Mouse (Mus musculus): Measurements from ENCODE around the gene Pbx1. TPM values are rescaled to one million over a fixed set of nuclear protein-coding genes. Genes with fewer than 3 reads are reported as not detected.

Pbx1 gene
- polyA plus RNA-seq, 1 experiment from 2014 or later, result 47.8 TPM

GRCm38 (mm10) chr1:168382106-168382822, 49.8 kb downstream of the Pbx1 start:
- no peak overlapping the region for H3K4me2 ChIP-seq (ENCODE audit: low read depth, low read length)
- H3K27ac ChIP-seq (ENCODE audit: low read depth, low read length), result no peak overlapping the region
- H3K9ac ChIP-seq (replicated peaks; ENCODE audit: low read depth, low read length), result no peak overlapping the region
- H3K4me3 ChIP-seq (ENCODE audit: low read depth, low read length), result no peak overlapping the region
- no peaks in the 10 kb centered on the region for H3K27me3 ChIP-seq (ENCODE audit: control insufficient read depth, insufficient read depth, low read length)
- 34% methylated on average over 9 of the region's 9 CpGs for WGBS
- no peaks in the 10 kb centered on the region for H3K9me3 ChIP-seq (ENCODE audit: control insufficient read depth, low read length)
- ATAC-seq (ENCODE audit: low read depth), result no peak
- H3K36me3 ChIP-seq (ENCODE audit: control insufficient read depth, insufficient read depth, low read length), result no peaks in the 10 kb centered on the region
- peaks cover 36% of the 10 kb centered on the region for H3K4me1 ChIP-seq (ENCODE audit: control insufficient read depth, insufficient read depth, low read length)

- no peak overlapping the region for H3K4me2 ChIP-seq (ENCODE audit: low read depth, low read length)
- 70% methylated on average over 4 of the region's 4 CpGs for WGBS
- H3K4me1 ChIP-seq (ENCODE audit: control insufficient read depth, insufficient read depth, low read length), result peaks cover 36% of the 10 kb centered on the region
These were observed 50.6 kb downstream of the Pbx1 start for GRCm38 (mm10) chr1:168381451-168381850.

GRCm38 (mm10) chr1:168380241-168380770, 51.8 kb downstream of the Pbx1 start:
- Histone ChIP-seq H3K4me1 (ENCODE audit: control insufficient read depth, insufficient read depth, low read length) (peaks cover 36% of the 10 kb centered on the region), H3K36me3 (ENCODE audit: control insufficient read depth, insufficient read depth, low read length) (no peaks in the 10 kb centered on the region), H3K27ac (ENCODE audit: low read depth, low read length) (no peak overlapping the region), H3K9me3 (ENCODE audit: control insufficient read depth, low read length) (no peaks in the 10 kb centered on the region), H3K4me2 (ENCODE audit: low read depth, low read length) (no peak overlapping the region), H3K27me3 (ENCODE audit: control insufficient read depth, insufficient read depth, low read length) (no peaks in the 10 kb centered on the region), H3K9ac (replicated peaks; ENCODE audit: low read depth, low read length) (no peak overlapping the region), H3K4me3 (ENCODE audit: low read depth, low read length) (no peak overlapping the region)
- 30% methylated on average over 9 of the region's 9 CpGs for WGBS
- ATAC-seq (ENCODE audit: low read depth), result peak; percentile 28; the same call in 1 of the 2 replicates

More at GRCm38 (mm10) chr1:168381451-168381850, 50.6 kb downstream of the Pbx1 start:
- Histone ChIP-seq H3K27ac (ENCODE audit: low read depth, low read length) (no peak overlapping the region), H3K9ac (replicated peaks; ENCODE audit: low read depth, low read length) (no peak overlapping the region), H3K4me3 (ENCODE audit: low read depth, low read length) (no peak overlapping the region), H3K9me3 (ENCODE audit: control insufficient read depth, low read length) (no peaks in the 10 kb centered on the region), H3K36me3 (ENCODE audit: control insufficient read depth, insufficient read depth, low read length) (no peaks in the 10 kb centered on the region), H3K27me3 (ENCODE audit: control insufficient read depth, insufficient read depth, low read length) (no peaks in the 10 kb centered on the region)
- no peak for ATAC-seq (ENCODE audit: low read depth)

- Histone ChIP-seq H3K4me1 (ENCODE audit: control insufficient read depth, insufficient read depth, low read length) (peaks cover 20% of the 10 kb centered on the region), H3K9ac (replicated peaks; ENCODE audit: low read depth, low read length) (no peak overlapping the region), H3K36me3 (ENCODE audit: control insufficient read depth, insufficient read depth, low read length) (no peaks in the 10 kb centered on the region), H3K27me3 (ENCODE audit: control insufficient read depth, insufficient read depth, low read length) (no peaks in the 10 kb centered on the region), H3K4me2 (ENCODE audit: low read depth, low read length) (no peak overlapping the region), H3K9me3 (ENCODE audit: control insufficient read depth, low read length) (no peaks in the 10 kb centered on the region), H3K4me3 (ENCODE audit: low read depth, low read length) (no peak overlapping the region), H3K27ac (ENCODE audit: low read depth, low read length) (no peak overlapping the region)
- ATAC-seq (ENCODE audit: low read depth), result no peak
- 24% methylated on average over 6 of the region's 6 CpGs for WGBS
These were observed 54.4 kb downstream of the Pbx1 start for GRCm38 (mm10) chr1:168377650-168378049.

- H3K9me3 ChIP-seq (ENCODE audit: control insufficient read depth, low read length), result no peaks in the 10 kb centered on the region
- no peak overlapping the region for H3K27ac ChIP-seq (ENCODE audit: low read depth, low read length)
- WGBS, result 57% methylated on average over 3 of the region's 3 CpGs
- H3K27me3 ChIP-seq (ENCODE audit: control insufficient read depth, insufficient read depth, low read length), result no peaks in the 10 kb centered on the region
- no peak overlapping the region for H3K9ac ChIP-seq (replicated peaks; ENCODE audit: low read depth, low read length)
- H3K4me3 ChIP-seq (ENCODE audit: low read depth, low read length), result no peak overlapping the region
- peaks cover 12% of the 10 kb centered on the region for H3K4me1 ChIP-seq (ENCODE audit: control insufficient read depth, insufficient read depth, low read length)
- no peak for ATAC-seq (ENCODE audit: low read depth)
- no peak overlapping the region for H3K4me2 ChIP-seq (ENCODE audit: low read depth, low read length)
- H3K36me3 ChIP-seq (ENCODE audit: control insufficient read depth, insufficient read depth, low read length), result no peaks in the 10 kb centered on the region
These were observed 55.7 kb downstream of the Pbx1 start for GRCm38 (mm10) chr1:168376330-168376729.

GRCm38 (mm10) chr1:168374953-168375600, 57.0 kb downstream of the Pbx1 start:
- Histone ChIP-seq H3K4me2 (ENCODE audit: low read depth, low read length) (no peak overlapping the region), H3K4me3 (ENCODE audit: low read depth, low read length) (no peak overlapping the region), H3K27ac (ENCODE audit: low read depth, low read length) (no peak overlapping the region), H3K27me3 (ENCODE audit: control insufficient read depth, insufficient read depth, low read length) (no peaks in the 10 kb centered on the region), H3K9me3 (ENCODE audit: control insufficient read depth, low read length) (no peaks in the 10 kb centered on the region), H3K36me3 (ENCODE audit: control insufficient read depth, insufficient read depth, low read length) (no peaks in the 10 kb centered on the region), H3K9ac (replicated peaks; ENCODE audit: low read depth, low read length) (no peak overlapping the region), H3K4me1 (ENCODE audit: control insufficient read depth, insufficient read depth, low read length) (peaks cover 4% of the 10 kb centered on the region)
- peak; percentile 45; the same call in 1 of the 2 replicates for ATAC-seq (ENCODE audit: low read depth)
- 68% methylated on average over 12 of the region's 12 CpGs for WGBS

- Histone ChIP-seq H3K4me2 (ENCODE audit: low read depth, low read length) (no peak overlapping the region), H3K4me3 (ENCODE audit: low read depth, low read length) (no peak overlapping the region), H3K4me1 (ENCODE audit: control insufficient read depth, insufficient read depth, low read length) (peaks cover 4% of the 10 kb centered on the region; the same call in 1 of the 2 replicates), H3K27me3 (ENCODE audit: control insufficient read depth, insufficient read depth, low read length) (no peaks in the 10 kb centered on the region), H3K9ac (replicated peaks; ENCODE audit: low read depth, low read length) (no peak overlapping the region), H3K27ac (ENCODE audit: low read depth, low read length) (no peak overlapping the region), H3K9me3 (ENCODE audit: control insufficient read depth, low read length) (no peaks in the 10 kb centered on the region), H3K36me3 (ENCODE audit: control insufficient read depth, insufficient read depth, low read length) (no peaks in the 10 kb centered on the region)
- no peak for ATAC-seq (ENCODE audit: low read depth)
- WGBS, result 83% methylated on average over 2 of the region's 2 CpGs
These were observed 60.0 kb downstream of the Pbx1 start for GRCm38 (mm10) chr1:168372089-168372488.

GRCm38 (mm10) chr1:168370966-168371365, 61.1 kb downstream of the Pbx1 start:
- 69% methylated on average over 9 of the region's 9 CpGs for whole genome bisulfite sequencing
- ATAC-seq (ENCODE audit: low read depth), result no peak
- Histone ChIP-seq H3K4me3 (ENCODE audit: low read depth, low read length) (no peak overlapping the region), H3K9me3 (ENCODE audit: control insufficient read depth, low read length) (no peaks in the 10 kb centered on the region), H3K27me3 (ENCODE audit: control insufficient read depth, insufficient read depth, low read length) (no peaks in the 10 kb centered on the region), H3K36me3 (ENCODE audit: control insufficient read depth, insufficient read depth, low read length) (no peaks in the 10 kb centered on the region), H3K9ac (replicated peaks; ENCODE audit: low read depth, low read length) (no peak overlapping the region), H3K27ac (ENCODE audit: low read depth, low read length) (no peak overlapping the region), H3K4me2 (ENCODE audit: low read depth, low read length) (no peak overlapping the region), H3K4me1 (ENCODE audit: control insufficient read depth, insufficient read depth, low read length) (peaks cover 4% of the 10 kb centered on the region; the same call in 1 of the 2 replicates)

- Histone ChIP-seq H3K4me3 (ENCODE audit: low read depth, low read length) (no peak overlapping the region), H3K4me1 (ENCODE audit: control insufficient read depth, insufficient read depth, low read length) (peaks cover 12% of the 10 kb centered on the region; the same call in 1 of the 2 replicates), H3K4me2 (ENCODE audit: low read depth, low read length) (no peak overlapping the region), H3K27me3 (ENCODE audit: control insufficient read depth, insufficient read depth, low read length) (no peaks in the 10 kb centered on the region), H3K27ac (ENCODE audit: low read depth, low read length) (no peak overlapping the region), H3K9ac (replicated peaks; ENCODE audit: low read depth, low read length) (no peak overlapping the region), H3K9me3 (ENCODE audit: control insufficient read depth, low read length) (no peaks in the 10 kb centered on the region), H3K36me3 (ENCODE audit: control insufficient read depth, insufficient read depth, low read length) (no peaks in the 10 kb centered on the region)
- ATAC-seq (ENCODE audit: low read depth), result no peak
- 81% methylated on average over 5 of the region's 5 CpGs for WGBS
These were observed 65.8 kb downstream of the Pbx1 start for GRCm38 (mm10) chr1:168366261-168366660.
